Mouse (Mus musculus) gonadal fat pad, adult 2 months (tissue): ENCODE data around the gene Cdk5rap3. TPM values are rescaled to one million over a fixed set of nuclear protein-coding genes. Genes with fewer than 3 reads are reported as not detected.

Experiments
- DNase-seq: peaks from one replicate; pipeline ENCODE4 v3.0.0-alpha.2; 2012; ENCODE audit warnings: low read depth
- polyA plus RNA-seq: library from polyadenylated mRNA; depleted of rRNA; stranded (reverse); fragments of >200 nt; gene quantifications from 2 replicates; pipeline ENCODE4 v1.2.3, GENCODE M21; 2012; rRNA removed

The Cdk5rap3 gene
- polyA plus RNA-seq, 1 experiment, result 67.1 TPM

- no peak for DNase-seq
Observed at GRCm38 (mm10) chr11:96859635-96860034, 56.7 kb downstream of the Cdk5rap3 start.

- no peak for DNase-seq
Observed at GRCm38 (mm10) chr11:96857446-96857845, 58.9 kb downstream of the Cdk5rap3 start.

Other genes with a start within 250 kb of the Cdk5rap3 start
- 30.1 and 32.0 TPM in 2 replicates for gene Snx11, start 138.9 kb downstream of the Cdk5rap3 start, polyA plus RNA-seq
- 11.7 and 17.4 TPM in 2 replicates for gene Cbx1, start 127.4 kb downstream of the Cdk5rap3 start, polyA plus RNA-seq
- 249 and 296 TPM in 2 replicates for gene Nfe2l1, start 86.5 kb downstream of the Cdk5rap3 start, polyA plus RNA-seq
- 72.9 and 77.0 TPM in 2 replicates for gene Copz2, start 66.6 kb downstream of the Cdk5rap3 start, polyA plus RNA-seq
- gene Prr15l, start 11.6 kb upstream of the Cdk5rap3 start, polyA plus RNA-seq, result 19.5 and 20.2 TPM in 2 replicates
- gene Pnpo, start 27.5 kb upstream of the Cdk5rap3 start, polyA plus RNA-seq, result 39.3 and 41.8 TPM in 2 replicates
- gene Sp2, start 66.5 kb upstream of the Cdk5rap3 start, polyA plus RNA-seq, result 11.6 and 19.8 TPM in 2 replicates
- gene Sp6, start 96.9 kb upstream of the Cdk5rap3 start, polyA plus RNA-seq, result 1.5 and 2.2 TPM in 2 replicates
- gene Scrn2, start 113.4 kb upstream of the Cdk5rap3 start, polyA plus RNA-seq, result 19.6 and 21.0 TPM in 2 replicates
- gene Lrrc46, start 124.9 kb upstream of the Cdk5rap3 start, polyA plus RNA-seq, result 4.9 and 7.7 TPM in 2 replicates
- gene Mrpl10, start 125.1 kb upstream of the Cdk5rap3 start, polyA plus RNA-seq, result 72.0 and 90.4 TPM in 2 replicates
- 30.5 and 35.6 TPM in 2 replicates for gene Osbpl7, start 134.1 kb upstream of the Cdk5rap3 start, polyA plus RNA-seq
- 0.23 and 0.29 TPM in 2 replicates for gene Tbx21, start 198.8 kb upstream of the Cdk5rap3 start, polyA plus RNA-seq
- gene Tbkbp1, start 235.0 kb upstream of the Cdk5rap3 start, polyA plus RNA-seq, result 11.3 and 11.9 TPM in 2 replicates